Mouse (Mus musculus): ENCODE measurements around the gene Tub. TPM values are rescaled to one million over a fixed set of nuclear protein-coding genes. Genes with fewer than 3 reads are reported as not detected.

Gene Tub
- total RNA-seq, 2 experiments from 2014 or later = 119 to 128 TPM

- no peak for DNase-seq (ENCODE audit: low spot score in 2 of 2)
- intact Hi-C loops (cut with DNase I) = no loop called here
Observed at GRCm38 (mm10) chr7:109083813-109084184, 133.7 kb downstream of the Tub start.

Other genes starting within 250 kb of the Tub start
- not detected for gene Olfr512, start 237.0 kb upstream of the Tub start, total RNA-seq (2021)
- not detected for gene Olfr513, start 199.4 kb upstream of the Tub start, total RNA-seq (2021)
- not detected for gene Olfr514, start 124.3 kb upstream of the Tub start, total RNA-seq (2021)
- not detected for gene Olfr516, start 99.8 kb upstream of the Tub start, total RNA-seq (2021)
- gene Olfr517, start 78.0 kb upstream of the Tub start, total RNA-seq (2021) = not detected
- gene Olfr518, start 65.3 kb upstream of the Tub start, total RNA-seq (2021) = not detected
- not detected for gene Olfr519, start 55.9 kb upstream of the Tub start, total RNA-seq (2021)
- gene Nlrp10, start 20.2 kb upstream of the Tub start, total RNA-seq (2021) = under 1 TPM; 0.48 to 0.71 TPM
- gene Eif3f, start 15.9 kb upstream of the Tub start, total RNA-seq (2021) = 10 to 100 TPM; 77.7 to 82.0 TPM
- gene Ric3, start 133.0 kb downstream of the Tub start, total RNA-seq (2021) = 10 to 100 TPM; 62.4 to 66.4 TPM
- 10 to 100 TPM; 12.0 to 19.0 TPM for gene Lmo1, start 224.9 kb downstream of the Tub start, total RNA-seq (2021)